Mouse (Mus musculus): ENCODE data around the gene Dpysl5. TPM values are rescaled to one million over a fixed set of nuclear protein-coding genes. Genes with fewer than 3 reads are reported as not detected.

Gene Dpysl5
- polyA plus RNA-seq (2012; rRNA removed): 0.76 and 0.91 TPM in 2 replicates

DNA sequence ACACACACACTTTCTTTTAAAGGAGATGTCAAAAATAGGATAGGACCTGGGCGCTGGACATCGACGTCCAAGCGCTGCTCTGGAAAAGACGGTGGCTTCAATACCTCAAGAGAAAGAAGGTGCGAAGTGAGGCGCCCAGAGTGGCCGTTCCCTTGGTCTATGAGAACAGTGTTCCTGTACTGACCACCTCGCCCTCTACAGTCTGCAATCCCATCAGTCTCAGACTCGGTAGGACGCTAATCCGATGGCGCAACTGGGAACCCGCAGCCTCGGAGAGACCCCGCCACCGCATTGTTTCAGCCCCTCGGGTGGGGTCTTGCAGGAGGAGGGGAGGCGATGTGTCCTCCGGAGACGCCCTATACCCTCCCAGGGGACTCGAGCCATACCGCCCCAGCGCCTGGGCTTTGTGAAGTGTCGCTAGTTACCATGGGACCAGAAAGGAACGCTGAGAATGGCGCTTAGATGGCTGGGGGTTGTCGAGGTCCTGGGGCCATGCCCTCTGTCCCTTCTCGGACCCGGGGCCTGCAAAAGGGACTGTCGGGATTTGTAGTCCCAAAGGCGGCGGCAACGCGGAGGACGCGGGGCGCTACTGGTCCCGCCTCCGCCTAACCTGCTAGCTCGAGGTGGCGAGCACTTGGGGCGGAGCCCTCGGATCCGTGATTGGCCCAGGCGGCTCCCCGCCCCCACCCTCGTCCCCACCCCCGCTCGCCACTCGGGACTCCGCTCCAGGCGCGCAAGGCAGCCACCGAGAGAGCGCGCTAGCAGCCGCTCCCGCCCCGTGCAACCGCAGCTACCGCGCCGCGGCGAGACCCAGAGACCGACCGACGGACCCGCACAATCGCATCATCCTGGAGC lies at the start of gene Dpysl5:
Gene Dpysl5 (plus strand): TSS at position 418 of the 855 bp plus-strand sequence.

DNA sequence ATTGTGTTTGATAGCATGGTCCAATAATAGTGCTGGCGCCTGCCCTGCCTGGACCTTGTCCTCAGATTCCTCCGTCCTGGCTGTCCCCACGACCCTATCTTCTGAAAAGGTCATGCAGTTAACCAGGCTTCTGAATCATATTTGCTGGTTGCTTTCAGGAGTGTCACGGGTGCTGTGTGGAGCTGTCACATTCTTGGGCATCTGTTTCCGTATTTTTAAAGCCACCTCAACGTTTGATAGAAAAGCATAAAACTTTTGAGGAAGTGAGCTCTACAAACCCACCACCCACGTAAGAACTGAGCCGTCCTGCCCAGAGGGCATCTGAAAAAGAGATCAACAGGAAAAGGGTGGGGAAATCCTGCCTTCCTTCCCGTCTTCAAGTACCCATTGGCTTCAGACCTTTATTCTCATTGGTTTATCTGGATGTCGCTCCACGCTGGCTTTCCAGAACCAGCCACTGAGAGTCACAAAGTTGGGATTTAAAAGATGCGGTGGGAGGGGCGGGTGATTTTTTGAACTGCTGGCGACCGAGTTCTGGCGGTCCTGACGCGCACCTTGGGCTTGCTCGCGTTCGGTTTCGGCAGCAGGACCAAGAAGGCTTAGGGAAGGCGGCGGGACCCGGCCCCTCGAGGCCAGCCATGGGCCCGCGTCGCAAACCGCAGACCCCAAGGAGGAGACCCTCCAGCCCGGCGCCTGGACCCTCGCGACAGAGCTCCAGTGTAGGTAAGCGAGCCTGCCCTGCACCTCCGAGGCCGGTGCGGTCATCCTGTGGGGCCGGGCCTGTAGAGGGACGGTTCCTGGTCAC lies 44.8 kb upstream of the Dpysl5 start, which contains the start of gene Cenpa:
Gene Cenpa (plus strand): TSS at position 387 of the 805 bp plus-strand sequence.

DNA sequence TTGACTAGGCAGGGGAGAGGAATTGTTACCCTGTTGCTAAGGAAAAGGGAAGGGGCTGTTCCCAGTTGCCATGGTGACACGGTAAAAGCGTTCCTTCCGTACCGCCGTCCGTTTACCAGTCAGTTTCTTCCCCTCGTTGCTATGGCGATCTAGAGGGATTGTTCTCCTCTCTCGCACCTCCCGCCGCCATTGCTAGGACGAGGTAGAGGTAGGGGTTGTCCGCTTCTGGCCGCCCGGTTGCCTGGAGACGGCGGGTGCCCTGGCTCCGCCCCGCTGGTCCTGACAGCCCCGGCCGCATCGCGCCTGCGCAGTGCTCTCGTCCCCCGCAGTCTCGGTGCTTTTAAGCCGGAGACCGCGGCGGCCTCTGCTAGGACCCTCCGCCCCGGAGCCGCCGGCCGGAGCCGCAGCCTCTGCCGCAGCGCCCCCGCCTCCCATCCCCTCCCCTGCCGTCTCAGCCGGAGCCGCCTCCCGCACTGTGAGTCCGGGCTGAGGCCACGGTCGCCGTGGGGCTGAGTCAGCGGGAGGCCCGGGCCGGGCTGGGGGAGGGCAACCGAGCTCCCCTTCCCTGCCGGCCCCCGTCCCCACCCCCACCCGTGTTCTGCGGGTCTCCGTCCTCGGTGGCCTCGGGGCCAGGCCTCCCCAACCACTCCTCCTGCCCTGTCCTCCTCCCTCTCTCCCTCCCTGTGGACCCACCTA lies 103.2 kb downstream of the Dpysl5 start, which contains the start of gene Mapre3:
Gene Mapre3 (plus strand): TSS at position 218 of the 696 bp plus-strand sequence.

Other genes with a start within 250 kb of the Dpysl5 start
- 0.02 and 0.05 TPM in 2 replicates for gene Otof, start 249.6 kb upstream of the Dpysl5 start, polyA plus RNA-seq (2012; rRNA removed)
- gene 1700001C02Rik, start 245.5 kb upstream of the Dpysl5 start, polyA plus RNA-seq (2012; rRNA removed): 0.46 TPM in 1 of 2 replicates, not detected in the other
- not detected in 2 replicates for gene Cib4, start 165.7 kb upstream of the Dpysl5 start, polyA plus RNA-seq (2012; rRNA removed)
- gene Kcnk3, start 123.4 kb upstream of the Dpysl5 start, polyA plus RNA-seq (2012; rRNA removed): 15.8 and 16.8 TPM in 2 replicates
- gene Slc35f6, start 63.6 kb upstream of the Dpysl5 start, polyA plus RNA-seq (2012; rRNA removed): 81.9 and 83.9 TPM in 2 replicates
- gene Cenpa, start 44.8 kb upstream of the Dpysl5 start, polyA plus RNA-seq (2012; rRNA removed): 20.2 and 29.1 TPM in 2 replicates
- 22.6 and 26.0 TPM in 2 replicates for gene Mapre3, start 103.1 kb downstream of the Dpysl5 start, polyA plus RNA-seq (2012; rRNA removed)
- 71.5 and 79.9 TPM in 2 replicates for gene Tmem214, start 156.4 kb downstream of the Dpysl5 start, polyA plus RNA-seq (2012; rRNA removed)
- gene Agbl5, start 177.1 kb downstream of the Dpysl5 start, polyA plus RNA-seq (2012; rRNA removed): 9.1 and 9.8 TPM in 2 replicates
- gene Ost4, start 196.2 kb downstream of the Dpysl5 start, polyA plus RNA-seq (2012; rRNA removed): 79.7 and 85.2 TPM in 2 replicates
- 55.3 and 56.4 TPM in 2 replicates for gene Emilin1, start 201.8 kb downstream of the Dpysl5 start, polyA plus RNA-seq (2012; rRNA removed)
- gene Khk, start 209.9 kb downstream of the Dpysl5 start, polyA plus RNA-seq (2012; rRNA removed): 20.9 and 21.4 TPM in 2 replicates
- gene Cgref1, start 234.0 kb downstream of the Dpysl5 start, polyA plus RNA-seq (2012; rRNA removed): 56.1 and 81.0 TPM in 2 replicates
- 252 and 282 TPM in 2 replicates for gene Preb, start 248.8 kb downstream of the Dpysl5 start, polyA plus RNA-seq (2012; rRNA removed)